Mouse (Mus musculus): ENCODE measurements around the gene Pm20d1.

DNA sequence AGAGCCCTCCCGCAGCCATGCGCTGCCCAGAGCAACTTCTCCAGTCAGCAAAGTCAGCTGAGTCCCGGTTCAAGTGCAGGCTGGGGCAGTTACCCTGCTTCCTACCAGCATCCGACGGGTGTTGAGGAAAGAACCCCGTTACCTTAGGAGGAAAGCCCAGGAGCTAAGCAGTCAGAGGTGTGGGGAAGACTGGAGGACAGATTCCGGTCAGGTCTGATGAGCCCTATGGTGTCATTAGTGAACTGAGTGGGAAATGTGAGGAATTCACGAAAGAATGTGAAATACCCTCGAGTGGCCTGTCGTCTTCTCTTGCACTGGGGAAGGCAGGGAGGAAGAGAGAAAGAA is 70.7 kb downstream of the Pm20d1 start:
- TF ChIP-seq CTCF (IDR thresholded peaks at IDR 0.05) (no peak), POLR2A (IDR thresholded peaks at IDR 0.05; ENCODE audit: insufficient read depth, low read depth, low read length) (no peak)

Data from heart, adult 2 months (tissue).